In genomic region chr16:30510091-30510490, GRCm38 (mm10) we compare ENCODE assay signal across 8 mouse cellular contexts. TPM values are rescaled to one million over a fixed set of nuclear protein-coding genes. Genes with fewer than 3 reads are reported as not detected.
A peak's percentile ranks its signal among the peaks of the same experiment; 100 is the strongest.
DNase-seq lines count a peak whose midpoint lies in the region; ATAC-seq and TF ChIP-seq lines count a peak whose summit lies in the region.

No protein-coding gene starts in this region.

- TF ChIP-seq EP300 in stomach, postnatal 0 days (optimal IDR thresholded peaks at IDR 0.05) = no peak

- 53% methylated on average over 9 of the region's 9 CpGs for WGBS in liver, embryonic 11.5 days
- WGBS in stomach, postnatal 0 days = 28% methylated on average over 9 of the region's 9 CpGs

- peak overlapping the region; percentile 75 for H3K4me2 ChIP-seq in liver, embryonic 11.5 days
- H3K4me2 ChIP-seq in stomach, postnatal 0 days (replicated peaks; ENCODE audit: low read depth) = peak overlapping the region; percentile 75

- no peaks in the 10 kb centered on the region for H3K9me3 ChIP-seq in liver, embryonic 11.5 days (ENCODE audit: control insufficient read depth, low read length)
- H3K9me3 ChIP-seq in stomach, postnatal 0 days (ENCODE audit: control insufficient read depth, low read length) = no peaks in the 10 kb centered on the region

- H3K36me3 ChIP-seq in testis, adult 2 months (ENCODE audit: control insufficient read depth, insufficient read depth, low read length) = no peaks in the 10 kb centered on the region
- H3K36me3 ChIP-seq in liver, embryonic 11.5 days (ENCODE audit: control insufficient read depth, insufficient read depth, low read length) = no peaks in the 10 kb centered on the region
- H3K36me3 ChIP-seq in stomach, postnatal 0 days (ENCODE audit: control insufficient read depth, insufficient read depth, low read length) = no peaks in the 10 kb centered on the region

- intact Hi-C loops in gastrocnemius, adult 2 months (cut with DNase I) = no loop called here
- intact Hi-C loops in gastrocnemius, postnatal 14 days (cut with DNase I; ENCODE audit: low total_unique reads) = no loop called here

- TF ChIP-seq CTCF in gastrocnemius, adult 2 months (IDR thresholded peaks at IDR 0.05) = no peak
- no peak for TF ChIP-seq CTCF in testis, adult 2 months (IDR thresholded peaks at IDR 0.05; ENCODE audit: control insufficient read depth, insufficient read depth, insufficient replicate concordance, low read depth, low read length)
- no peak for TF ChIP-seq CTCF in stomach, postnatal 0 days (IDR thresholded peaks at IDR 0.05; ENCODE audit: low read depth)

- peak overlapping the region; percentile 77 for H3K4me3 ChIP-seq in gastrocnemius, adult 2 months
- peak overlapping the region; percentile 95 for H3K4me3 ChIP-seq in testis, adult 2 months (ENCODE audit: control insufficient read depth, low read depth, low read length)
- H3K4me3 ChIP-seq in liver, embryonic 11.5 days (ENCODE audit: low read depth, low read length) = peak overlapping the region; percentile 63
- H3K4me3 ChIP-seq in stomach, postnatal 0 days (ENCODE audit: low read depth, low read length) = peak overlapping the region; percentile 58

- H3K27me3 ChIP-seq in testis, adult 2 months (ENCODE audit: control insufficient read depth, insufficient read depth, low read length) = no peaks in the 10 kb centered on the region
- H3K27me3 ChIP-seq in liver, embryonic 11.5 days (replicated peaks; ENCODE audit: control insufficient read depth, insufficient read depth, low read length) = no peaks in the 10 kb centered on the region
- H3K27me3 ChIP-seq in stomach, postnatal 0 days (ENCODE audit: control insufficient read depth, insufficient read depth, low read length) = no peaks in the 10 kb centered on the region

- no peak for DNase-seq in gastrocnemius, adult 2 months
- no peak for DNase-seq in gastrocnemius, adult 8-10 months (ENCODE audit: low spot score in 2 of 2)
- no peak for DNase-seq in testis, postnatal 14 days (ENCODE audit: low spot score)
- DNase-seq in liver, embryonic 11.5 days (ENCODE audit: low spot score) = no peak
- no peak for DNase-seq in stomach, postnatal 0 days (ENCODE audit: low spot score)
- DNase-seq in right cerebral cortex, adult 2 months (ENCODE audit: low spot score in 2 of 2) = no peak
- DNase-seq in gastrocnemius, postnatal 14 days = no peak

- no peak for TF ChIP-seq POLR2A in testis, adult 2 months (IDR thresholded peaks at IDR 0.05; ENCODE audit: control insufficient read depth, low read depth, low read length)

- peaks cover 13% of the 10 kb centered on the region for H3K4me1 ChIP-seq in testis, adult 2 months (ENCODE audit: control insufficient read depth, insufficient read depth, low read length)
- peaks cover 30% of the 10 kb centered on the region for H3K4me1 ChIP-seq in liver, embryonic 11.5 days (replicated peaks; ENCODE audit: control insufficient read depth, insufficient read depth, low read length)
- H3K4me1 ChIP-seq in stomach, postnatal 0 days (replicated peaks; ENCODE audit: control insufficient read depth, insufficient read depth) = peaks cover 17% of the 10 kb centered on the region

- no peak for ATAC-seq in liver, embryonic 11.5 days (replicated peaks; ENCODE audit: low FRiP score)
- ATAC-seq in stomach, postnatal 0 days (ENCODE audit: low FRiP score, low TSS enrichment) = no peak

- peak overlapping the region; percentile 83 for H3K9ac ChIP-seq in liver, embryonic 11.5 days (ENCODE audit: low read depth, low read length)
- H3K9ac ChIP-seq in stomach, postnatal 0 days (ENCODE audit: low read length) = peak overlapping the region; percentile 89

- peak overlapping the region; percentile 94 for H3K27ac ChIP-seq in gastrocnemius, adult 2 months
- H3K27ac ChIP-seq in testis, adult 2 months (ENCODE audit: control insufficient read depth, insufficient read depth, low read depth, low read length) = peak overlapping the region; percentile 98
- H3K27ac ChIP-seq in liver, embryonic 11.5 days (ENCODE audit: low read depth, low read length) = peak overlapping the region; percentile 76; the same call in 1 of the 2 replicates
- peak overlapping the region; percentile 97 for H3K27ac ChIP-seq in stomach, postnatal 0 days (replicated peaks)

RNA-seq across cellular contexts. Expression of gene Tmem44, which starts 40.6 kb away (rescaled TPM):
- total RNA-seq in gastrocnemius, adult 2 months (2021) = 1 to 10 TPM; 1.7 to 2.1 TPM
- total RNA-seq in gastrocnemius, adult 8-10 months (2022) = 1 to 10 TPM in 3 of 4 experiments, under 1 TPM in 1; 0.82 to 1.6 (median 1.3) TPM
- 1.2 and 1.7 TPM in 2 replicates for polyA plus RNA-seq in testis, adult 2 months (2012; rRNA removed)
- 3.5 and 4.1 TPM in 2 replicates for polyA plus RNA-seq in liver, embryonic 11.5 days (2014; fragmentation: Nextera tagmentation; extraction: Ambion mirVana)
- polyA plus RNA-seq in stomach, postnatal 0 days (2015; fragmentation: Nextera tagmentation; extraction: Ambion mirVana) = 3.5 and 4.3 TPM in 2 replicates
- total RNA-seq in gastrocnemius, postnatal 14 days (2021) = 1 to 10 TPM; 4.5 to 5.6 TPM
